Mouse (Mus musculus) heart, postnatal 10 days (tissue): ENCODE results near the gene Fgf12. TPM values are rescaled to one million over a fixed set of nuclear protein-coding genes. Genes with fewer than 3 reads are reported as not detected.

Experiments used
- microRNA-seq, 2 experiments: library from miRNA; unstranded; fragments of <30 nt; microRNA quantifications; one replicate each; pipeline ENCODE4 v1.2.0; 2022
- total RNA-seq, 2 experiments: library from RNA; stranded (reverse); gene quantifications; 2 replicates each; pipeline ENCODE4 v1.2.3; 2021

The Fgf12 gene
- total RNA-seq, 2 experiments from 2014 or later, result 9.1 to 26.9 TPM

Small RNA genes lying within 50 kb of the gene (microRNA-seq; reads per million reads assigned to microRNA genes)
- gene Mir690, result 0 reads per million in 2 experiments

Other genes with a start within 250 kb of the Fgf12 start
- 10 to 100 TPM in 1 of 2 experiments, 1 to 10 TPM in 1; 7.4 to 11.9 TPM for gene Mb21d2, start 176.6 kb upstream of the Fgf12 start, total RNA-seq